Mouse (Mus musculus) heart, postnatal 0 days (tissue): ENCODE results near the gene Tada3.

ENCODE experiments used
- CTCF ChIP-seq: IDR thresholded peaks from 2 replicates; pipeline ENCODE4 v1.5.1; 2016; ENCODE audit warnings: antibody characterized with exemption, control low read depth, low read depth
- EP300 ChIP-seq: IDR thresholded peaks from 2 replicates; pipeline ENCODE4 v1.6.1; 2016; ENCODE audit warnings: antibody characterized with exemption, low read depth

DNA sequence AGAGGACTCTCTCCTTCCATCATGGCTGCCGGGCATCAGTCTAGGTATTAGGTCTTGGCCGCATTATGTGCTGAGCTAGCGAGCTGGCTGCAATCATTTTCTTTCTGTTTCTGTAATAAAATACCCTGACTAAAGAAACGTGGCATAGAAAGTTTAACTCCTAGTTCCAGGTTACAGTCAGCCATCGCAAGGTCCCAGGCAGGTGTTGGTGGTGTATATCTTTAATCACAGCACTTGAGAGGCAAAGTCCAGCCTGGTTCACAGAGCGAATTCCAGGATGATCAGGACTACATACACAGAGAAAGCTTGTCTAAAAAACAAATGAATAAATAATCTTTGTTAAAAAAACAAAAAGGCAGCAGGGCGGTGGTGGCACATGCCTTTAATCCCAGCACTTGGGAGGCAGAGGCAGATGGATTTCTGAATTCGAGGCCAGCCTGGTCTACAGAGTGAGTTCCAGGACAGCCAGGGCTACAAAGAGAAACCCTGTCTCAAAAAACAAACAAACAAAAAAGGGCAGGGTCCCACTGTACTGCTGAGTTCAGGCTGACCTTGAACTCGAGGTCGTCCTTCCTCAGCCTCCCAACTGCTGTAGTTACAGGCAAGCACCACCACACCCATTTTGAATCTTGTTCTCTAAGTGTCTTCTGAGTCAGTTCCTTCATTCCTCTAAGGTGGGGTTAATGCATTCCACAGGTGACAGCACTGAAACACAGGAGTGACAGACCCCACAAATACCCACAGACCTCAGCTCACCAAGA lies 18.8 kb upstream of the Tada3 start:
- no peak for TF ChIP-seq EP300
- TF ChIP-seq CTCF, result no peak
